Mouse (Mus musculus): ENCODE measurements around the gene Igsf11. TPM values are rescaled to one million over a fixed set of nuclear protein-coding genes. Genes with fewer than 3 reads are reported as not detected.

The Igsf11 gene
- total RNA-seq, 2 experiments from 2014 or later: 0.19 to 0.32 TPM

- no peak for DNase-seq (ENCODE audit: low spot score)
Measured at GRCm38 (mm10) chr16:38931519-38931918, 39.0 kb downstream of the Igsf11 start.

- no peak for DNase-seq (ENCODE audit: low spot score)
Measured at GRCm38 (mm10) chr16:38940805-38941204, 48.3 kb downstream of the Igsf11 start.

- DNase-seq (ENCODE audit: low spot score): no peak
Measured at GRCm38 (mm10) chr16:38941275-38941674, 48.8 kb downstream of the Igsf11 start.

- DNase-seq (ENCODE audit: low spot score): no peak
Measured at GRCm38 (mm10) chr16:38943706-38944550, 51.5 kb downstream of the Igsf11 start.

GRCm38 (mm10) chr16:38945111-38945510 lies 52.6 kb downstream of the Igsf11 start:
- no peak for DNase-seq (ENCODE audit: low spot score)

- no peak for DNase-seq (ENCODE audit: low spot score)
Measured at GRCm38 (mm10) chr16:38945581-38945981, 53.1 kb downstream of the Igsf11 start.

- DNase-seq (ENCODE audit: low spot score): no peak
Measured at GRCm38 (mm10) chr16:38946453-38946852, 54.0 kb downstream of the Igsf11 start.

GRCm38 (mm10) chr16:38947141-38947879 lies 54.8 kb downstream of the Igsf11 start:
- DNase-seq (ENCODE audit: low spot score): no peak

- DNase-seq (ENCODE audit: low spot score): no peak
Measured at GRCm38 (mm10) chr16:38948441-38948840, 56.0 kb downstream of the Igsf11 start.

- DNase-seq (ENCODE audit: low spot score): no peak
Measured at GRCm38 (mm10) chr16:38952881-38953280, 60.4 kb downstream of the Igsf11 start.

- DNase-seq (ENCODE audit: low spot score): no peak
Measured at GRCm38 (mm10) chr16:38953821-38954220, 61.4 kb downstream of the Igsf11 start.

GRCm38 (mm10) chr16:38954501-38955288 lies 62.2 kb downstream of the Igsf11 start:
- DNase-seq (ENCODE audit: low spot score): no peak

- DNase-seq (ENCODE audit: low spot score): no peak
Measured at GRCm38 (mm10) chr16:38955296-38955695, 62.8 kb downstream of the Igsf11 start.

GRCm38 (mm10) chr16:38958801-38959200 lies 66.3 kb downstream of the Igsf11 start:
- DNase-seq (ENCODE audit: low spot score): no peak

GRCm38 (mm10) chr16:38960550-38960949 lies 68.1 kb downstream of the Igsf11 start:
- DNase-seq (ENCODE audit: low spot score): no peak

- DNase-seq (ENCODE audit: low spot score): no peak
Measured at GRCm38 (mm10) chr16:38961865-38962264, 69.4 kb downstream of the Igsf11 start.

- DNase-seq (ENCODE audit: low spot score): no peak
Measured at GRCm38 (mm10) chr16:38962695-38963094, 70.2 kb downstream of the Igsf11 start.

- DNase-seq (ENCODE audit: low spot score): no peak
Measured at GRCm38 (mm10) chr16:38967026-38967425, 74.6 kb downstream of the Igsf11 start.

GRCm38 (mm10) chr16:38976151-38976550 lies 83.7 kb downstream of the Igsf11 start:
- no peak for DNase-seq (ENCODE audit: low spot score)

GRCm38 (mm10) chr16:38978546-38978945 lies 86.1 kb downstream of the Igsf11 start:
- DNase-seq (ENCODE audit: low spot score): no peak

GRCm38 (mm10) chr16:38980546-38980945 lies 88.1 kb downstream of the Igsf11 start:
- DNase-seq (ENCODE audit: low spot score): no peak

- DNase-seq (ENCODE audit: low spot score): no peak
Measured at GRCm38 (mm10) chr16:38982051-38982450, 89.6 kb downstream of the Igsf11 start.
